Mouse (Mus musculus) heart, postnatal 0 days (tissue): ENCODE measurements around the gene Cdh5. TPM values are rescaled to one million over a fixed set of nuclear protein-coding genes. Genes with fewer than 3 reads are reported as not detected.
A peak's percentile ranks its signal among the peaks of the same experiment; 100 is the strongest.
"Not testable (repeated sequence)": the region's sequence is repeated elsewhere in the genome, so short reads cannot be mapped to it uniquely, and the experiment has no call there.

Experiments used
- ATAC-seq: fragments of 200-750 bp; cut with Nextera tagmentation; 2 replicates; pipeline ENCODE4 v1.8.0; 2017; ENCODE audit warnings: low read depth, moderate number of reproducible peaks, moderate library complexity; ENCODE audit not compliant: insufficient read depth
- DNase-seq: peaks from one replicate; pipeline ENCODE4 v3.0.0-alpha.2; 2016; ENCODE audit warnings: low spot score
- H3K27ac ChIP-seq: fragments of 300-500 bp; sonication (generic); 2 replicates; pipeline ENCODE4 v1.5.1; 2014; ENCODE audit warnings: low read depth, mild to moderate bottlenecking
- H3K27me3 ChIP-seq: fragments of 300-500 bp; sonication (generic); 2 replicates; pipeline ENCODE4 v1.6.1; 2014; ENCODE audit warnings: low read length, mixed read lengths; ENCODE audit not compliant: control insufficient read depth, insufficient read depth
- H3K36me3 ChIP-seq: fragments of 300-500 bp; sonication (generic); replicated peaks from 2 replicates; pipeline ENCODE4 v1.6.1; 2014; ENCODE audit warnings: low read length, mixed read lengths; ENCODE audit not compliant: control insufficient read depth, insufficient read depth
- H3K4me1 ChIP-seq: fragments of 300-500 bp; sonication (generic); 2 replicates; pipeline ENCODE4 v1.6.1; 2014; ENCODE audit warnings: antibody characterized with exemption; ENCODE audit not compliant: control insufficient read depth, insufficient read depth
- H3K4me2 ChIP-seq: fragments of 300-500 bp; sonication (generic); 2 replicates; pipeline ENCODE4 v1.6.1; 2014; ENCODE audit warnings: low read depth, mild to moderate bottlenecking, low read length, moderate library complexity
- H3K4me3 ChIP-seq: fragments of 300-500 bp; sonication (generic); 2 replicates; pipeline ENCODE4 v1.5.1; 2014; ENCODE audit warnings: low read depth, low read length
- H3K9ac ChIP-seq: fragments of 300-500 bp; sonication (generic); replicated peaks from 2 replicates; pipeline ENCODE4 v1.6.1; 2014; ENCODE audit warnings: low read depth, low read length, mixed read lengths
- H3K9me3 ChIP-seq: fragments of 300-500 bp; sonication (generic); replicated peaks from 2 replicates; pipeline ENCODE4 v1.6.1; 2016; ENCODE audit warnings: low read length; ENCODE audit not compliant: control insufficient read depth
- CTCF ChIP-seq: IDR thresholded peaks from 2 replicates; pipeline ENCODE4 v1.5.1; 2016; ENCODE audit warnings: antibody characterized with exemption, control low read depth, low read depth
- EP300 ChIP-seq: IDR thresholded peaks from 2 replicates; pipeline ENCODE4 v1.6.1; 2016; ENCODE audit warnings: antibody characterized with exemption, low read depth
- WGBS: fragments of 180-500 bp; shearing (Covaris S2); extraction: QIAGEN DNeasy Blood & Tissue Kit; methylation state at CpG from one replicate; pipeline ENCODE4 v1.1.7; 2014; 5-methylcytosine and 5-hydroxymethylcytosine counted together
- polyA plus RNA-seq: library from polyadenylated mRNA; unstranded; fragments of >200 nt; fragmentation: Nextera tagmentation; extraction: Ambion mirVana; gene quantifications from 2 replicates; pipeline ENCODE4 v1.2.1, GENCODE M21; 2015
- total RNA-seq: library from RNA; depleted of rRNA; stranded (reverse); fragments of >200 nt; gene quantifications from 2 replicates; pipeline ENCODE4 v1.2.3, GENCODE M21; 2014; ENCODE audit warnings: low replicate concordance

The Cdh5 gene
- total and polyA plus RNA-seq, 2 experiments from 2014 or later = 42.6 to 123 TPM

GRCm38 (mm10) chr8:104087091-104087490 is 14.3 kb upstream of the Cdh5 start:
- Histone ChIP-seq H3K36me3 (no peaks in the 10 kb centered on the region), H3K4me3 (no peak overlapping the region), H3K27me3 (no peaks in the 10 kb centered on the region), H3K9ac (no peak overlapping the region), H3K9me3 (no peaks in the 10 kb centered on the region), H3K27ac (no peak overlapping the region), H3K4me2 (no peak overlapping the region), H3K4me1 (no peaks in the 10 kb centered on the region)
- TF ChIP-seq EP300 (no peak), CTCF (no peak)
- DNase-seq (no peak), ATAC-seq (no peak)
- WGBS = 35% methylated on average over 1 of the region's 1 CpGs

- ATAC-seq, DNase-seq, H3K9me3 ChIP-seq: not testable (repeated sequence)
These were observed 13.5 kb upstream of the Cdh5 start for GRCm38 (mm10) chr8:104087878-104088277.

GRCm38 (mm10) chr8:104088881-104089280 is 12.5 kb upstream of the Cdh5 start:
- TF ChIP-seq EP300 (no peak), CTCF (no peak)
- DNase-seq (no peak), ATAC-seq (no peak)
- Histone ChIP-seq H3K4me3 (no peak overlapping the region), H3K4me2 (no peak overlapping the region), H3K36me3 (no peaks in the 10 kb centered on the region), H3K4me1 (no peaks in the 10 kb centered on the region), H3K9ac (no peak overlapping the region), H3K9me3 (no peaks in the 10 kb centered on the region), H3K27me3 (no peaks in the 10 kb centered on the region), H3K27ac (no peak overlapping the region)
- 61% methylated on average over 3 of the region's 3 CpGs for WGBS

More at GRCm38 (mm10) chr8:104087878-104088277, 13.5 kb upstream of the Cdh5 start:
- H3K4me1 ChIP-seq, H3K36me3 ChIP-seq, H3K4me3 ChIP-seq, H3K4me2 ChIP-seq, H3K27ac ChIP-seq, H3K27me3 ChIP-seq, H3K9ac ChIP-seq: not testable (repeated sequence)

GRCm38 (mm10) chr8:104090993-104091900 is 10.2 kb upstream of the Cdh5 start:
- H3K27me3 ChIP-seq, DNase-seq, H3K9ac ChIP-seq, ATAC-seq, H3K9me3 ChIP-seq, H3K36me3 ChIP-seq, H3K4me1 ChIP-seq: not testable (repeated sequence)
- Histone ChIP-seq H3K4me3 (0 out of 2 replicates have a peak overlapping the region, but pooled peaks have one; percentile 7), H3K4me2 (peak overlapping the region; percentile 44), H3K27ac (0 out of 2 replicates have a peak overlapping the region, but pooled peaks have one; percentile 23)
- WGBS = 8% methylated on average over 24 of the region's 24 CpGs
- peak; percentile 31 for TF ChIP-seq CTCF

GRCm38 (mm10) chr8:104093336-104093735 is 8.1 kb upstream of the Cdh5 start:
- H3K9ac ChIP-seq = no peak overlapping the region
- H3K36me3 ChIP-seq = no peaks in the 10 kb centered on the region
- WGBS = 57% methylated on average over 7 of the region's 7 CpGs
- TF ChIP-seq CTCF (no peak), EP300 (no peak)
- no peaks in the 10 kb centered on the region for H3K9me3 ChIP-seq
- H3K4me2 ChIP-seq = no peak overlapping the region
- DNase-seq (no peak), ATAC-seq (no peak)
- no peaks in the 10 kb centered on the region for H3K4me1 ChIP-seq
- H3K27me3 ChIP-seq = no peaks in the 10 kb centered on the region
- no peak overlapping the region for H3K4me3 ChIP-seq
- no peak overlapping the region for H3K27ac ChIP-seq

- peak overlapping the region; percentile 87 for H3K27ac ChIP-seq
- TF ChIP-seq EP300 (peak; percentile 76), CTCF (no peak)
- H3K4me2 ChIP-seq = no peak overlapping the region
- no peak overlapping the region for H3K4me3 ChIP-seq
- H3K36me3 ChIP-seq = no peaks in the 10 kb centered on the region
- ATAC-seq (peak; percentile 66), DNase-seq (peak; percentile 40)
- no peaks in the 10 kb centered on the region for H3K27me3 ChIP-seq
- WGBS = 70% methylated on average over 9 of the region's 9 CpGs
- peaks cover 6% of the 10 kb centered on the region for H3K4me1 ChIP-seq
- no peaks in the 10 kb centered on the region for H3K9me3 ChIP-seq
- no peak overlapping the region for H3K9ac ChIP-seq
These were observed 5.8 kb upstream of the Cdh5 start for GRCm38 (mm10) chr8:104095595-104095994.
